Mouse (Mus musculus) right cerebral cortex, postnatal 10 days (tissue): ENCODE measurements around the gene Limd1.

Experiments used
- DNase-seq, 2 experiments: peaks; one replicate each; pipeline ENCODE4 v3.0.0; 2021; ENCODE audit warnings: low spot score in 2 of 2

Limd1 gene

GRCm38 (mm10) chr9:123481136-123481535 lies 2.6 kb downstream of the Limd1 start:
- DNase-seq = no peak

- DNase-seq = no peak
Observed at GRCm38 (mm10) chr9:123483598-123483997, 5.1 kb downstream of the Limd1 start.

GRCm38 (mm10) chr9:123484830-123485229 lies 6.3 kb downstream of the Limd1 start:
- no peak for DNase-seq

GRCm38 (mm10) chr9:123485561-123485960 lies 7.1 kb downstream of the Limd1 start:
- no peak for DNase-seq

- no peak for DNase-seq
Observed at GRCm38 (mm10) chr9:123486635-123487034, 8.1 kb downstream of the Limd1 start.

- no peak for DNase-seq
Observed at GRCm38 (mm10) chr9:123489073-123489472, 10.6 kb downstream of the Limd1 start.

- no peak for DNase-seq
Observed at GRCm38 (mm10) chr9:123489727-123490343, 11.3 kb downstream of the Limd1 start.

GRCm38 (mm10) chr9:123490930-123491329 lies 12.4 kb downstream of the Limd1 start:
- DNase-seq = no peak

GRCm38 (mm10) chr9:123491917-123492585 lies 13.5 kb downstream of the Limd1 start:
- DNase-seq = peak; percentile 78 to 84

- no peak for DNase-seq
Observed at GRCm38 (mm10) chr9:123496665-123497064, 18.2 kb downstream of the Limd1 start.

- DNase-seq = no peak
Observed at GRCm38 (mm10) chr9:123497906-123498305, 19.4 kb downstream of the Limd1 start.

GRCm38 (mm10) chr9:123500480-123500879 lies 22.0 kb downstream of the Limd1 start:
- no peak for DNase-seq

GRCm38 (mm10) chr9:123503171-123503834 lies 24.8 kb downstream of the Limd1 start:
- peak; percentile 64 to 77 for DNase-seq

- DNase-seq = peak in 1 of 2 experiments; percentile 63
Observed at GRCm38 (mm10) chr9:123504325-123504724, 25.8 kb downstream of the Limd1 start.

GRCm38 (mm10) chr9:123505598-123505997 lies 27.1 kb downstream of the Limd1 start:
- DNase-seq = no peak

- no peak for DNase-seq
Observed at GRCm38 (mm10) chr9:123506270-123507146, 28.0 kb downstream of the Limd1 start.

GRCm38 (mm10) chr9:123507380-123507779 lies 28.9 kb downstream of the Limd1 start:
- DNase-seq = no peak

- no peak for DNase-seq
Observed at GRCm38 (mm10) chr9:123508986-123509385, 30.5 kb downstream of the Limd1 start.

GRCm38 (mm10) chr9:123509638-123510604 lies 31.4 kb downstream of the Limd1 start:
- DNase-seq = peak in 1 of 2 experiments; percentile 61

- DNase-seq = no peak
Observed at GRCm38 (mm10) chr9:123510926-123511325, 32.4 kb downstream of the Limd1 start.

- DNase-seq = peak in 1 of 2 experiments; percentile 48
Observed at GRCm38 (mm10) chr9:123512482-123512881, 34.0 kb downstream of the Limd1 start.
